Mouse (Mus musculus) erythroblast, adult 5-6 weeks (primary cell): ENCODE data around the gene Setd1b. TPM values are rescaled to one million over a fixed set of nuclear protein-coding genes. Genes with fewer than 3 reads are reported as not detected.
A peak's percentile ranks its signal among the peaks of the same experiment; 100 is the strongest.

Experiments
- ATAC-seq: replicated peaks from 2 replicates; pipeline ENCODE4 v1.8.0; 2016; ENCODE audit warnings: moderate number of reproducible peaks, mild to moderate bottlenecking, moderate TSS enrichment, inconsistent platforms; ENCODE audit not compliant: poor library complexity, low FRiP score, severe bottlenecking
- total RNA-seq, 2 experiments: library from RNA; stranded (forward) in 1 of 2; stranded (reverse) in 1 of 2; fragments of 150-400 nt in 1 of 2; fragments of 200-764, 138-1000 nt in 1 of 2; gene quantifications; 2 replicates each; pipeline versions ENCODE4 v1.2.3 to v1.2.4; 2015 to 2017; ENCODE audit warnings: low replicate concordance in 2 of 2

Setd1b gene
- total RNA-seq, 2 experiments from 2014 or later = 5.5 to 15.6 TPM

DNA sequence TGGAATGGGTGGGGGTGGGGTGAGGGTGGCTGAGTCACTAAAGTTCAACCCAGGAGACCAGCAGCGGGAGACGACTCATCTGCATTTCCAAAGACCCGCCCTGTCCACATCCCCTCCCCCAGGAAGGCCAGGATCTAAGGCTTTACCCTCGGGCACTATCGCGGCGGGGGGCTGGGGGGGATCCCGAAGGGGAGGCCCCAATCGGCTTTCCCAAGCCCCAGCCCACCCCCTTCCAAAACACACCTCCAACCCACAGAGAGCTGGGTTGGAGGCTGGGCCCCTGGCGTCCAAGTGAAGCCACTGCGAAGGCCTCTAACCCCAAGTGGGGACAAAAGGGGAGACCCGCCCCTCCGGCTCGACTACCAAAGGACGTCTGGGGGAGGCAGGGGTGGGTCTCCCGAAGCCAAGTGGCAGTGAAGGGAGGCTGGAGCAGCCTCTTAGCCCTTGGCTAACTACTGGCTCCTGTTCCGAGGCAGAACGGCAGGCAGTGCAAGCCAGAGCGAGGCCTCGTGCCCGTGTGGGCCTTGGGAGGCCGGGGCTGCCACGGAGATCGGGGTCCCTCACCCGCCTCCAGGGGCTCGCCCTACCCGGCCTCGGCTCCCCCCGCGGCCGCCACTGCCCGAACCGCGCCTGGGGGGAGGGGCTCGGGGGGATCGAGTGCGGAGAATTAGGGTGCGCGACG lies 3.6 kb upstream of the Setd1b start:
- no peak for ATAC-seq

DNA sequence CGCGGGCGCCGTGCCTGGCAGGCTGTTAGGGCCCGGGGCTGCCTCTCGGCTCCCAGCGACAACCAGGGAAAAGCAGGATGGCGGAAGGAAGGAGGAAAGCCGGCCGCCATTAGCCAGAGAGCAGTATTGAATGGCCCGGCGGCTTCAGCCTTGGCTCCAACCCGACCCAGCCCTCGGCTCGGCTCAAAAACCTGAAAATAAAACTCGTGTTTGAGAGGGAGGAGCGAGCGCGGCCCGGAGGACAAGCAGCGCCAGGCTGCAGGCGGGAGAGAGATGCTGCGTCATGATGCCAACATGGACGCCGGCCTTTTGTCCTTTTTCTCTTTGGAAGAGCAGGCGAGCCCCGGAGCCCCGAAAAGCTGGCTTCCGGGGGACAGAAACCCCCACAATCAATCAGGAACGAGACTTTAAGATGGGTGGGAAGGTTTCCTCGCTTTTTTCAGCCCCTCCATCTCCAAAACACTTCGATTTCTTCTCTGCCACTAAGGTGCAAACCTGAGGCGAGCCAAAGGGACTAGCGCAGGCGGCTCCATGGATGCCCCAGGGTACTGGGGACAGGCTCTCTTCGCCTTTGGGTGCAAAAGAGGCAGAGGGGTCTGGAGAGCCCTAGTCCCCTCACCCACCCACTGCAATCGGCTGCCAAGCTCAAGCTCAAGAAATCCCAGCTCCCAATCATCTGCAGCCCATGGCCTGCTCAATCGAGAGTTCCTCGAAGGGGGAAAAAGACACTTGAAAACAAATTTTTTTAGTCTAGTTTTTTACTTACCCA lies 2.9 kb upstream of the Setd1b start:
- ATAC-seq = peak; percentile 44

DNA sequence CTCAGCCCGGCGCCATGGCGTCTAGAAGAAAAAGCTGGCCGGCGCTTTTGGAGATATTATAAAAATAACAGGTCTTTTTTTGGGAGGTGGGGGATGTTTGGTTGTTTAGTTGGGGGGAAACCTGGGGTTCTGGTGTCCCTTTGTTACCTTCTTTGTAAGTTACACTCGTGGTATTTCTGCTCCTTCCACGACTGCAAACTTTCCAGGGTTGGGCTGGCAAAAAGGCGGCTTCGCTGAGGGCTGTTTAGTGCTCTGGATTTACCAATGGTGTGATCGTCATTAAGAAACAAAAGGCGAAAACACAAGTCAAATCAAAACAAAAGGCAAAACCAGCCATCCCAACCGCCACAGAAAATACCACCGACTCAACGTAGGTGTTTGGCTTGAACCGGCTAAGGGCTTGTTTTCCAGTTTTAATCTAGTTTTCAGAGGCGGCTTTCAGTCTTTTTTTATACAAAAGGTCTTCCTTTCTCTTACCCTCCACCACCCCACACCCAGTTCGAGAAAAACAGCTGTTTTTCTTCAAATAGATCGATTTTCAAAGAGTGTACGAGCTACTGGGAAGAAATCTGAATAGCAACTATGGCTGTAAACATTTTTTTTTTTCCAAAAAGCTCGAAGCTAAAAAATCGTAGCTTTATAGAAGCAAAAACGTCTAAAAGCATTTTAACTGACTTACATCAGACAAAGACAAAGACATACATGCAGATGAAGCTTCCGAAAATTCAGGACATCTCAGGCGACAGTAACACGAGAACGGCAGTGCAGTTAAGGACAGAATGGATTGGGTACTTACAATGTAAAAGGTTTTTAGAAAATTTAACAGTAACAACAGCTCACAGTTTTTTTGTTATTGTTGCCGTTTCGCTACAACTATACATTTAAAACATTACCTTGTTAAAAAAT lies 2.0 kb upstream of the Setd1b start:
- no peak for ATAC-seq

DNA sequence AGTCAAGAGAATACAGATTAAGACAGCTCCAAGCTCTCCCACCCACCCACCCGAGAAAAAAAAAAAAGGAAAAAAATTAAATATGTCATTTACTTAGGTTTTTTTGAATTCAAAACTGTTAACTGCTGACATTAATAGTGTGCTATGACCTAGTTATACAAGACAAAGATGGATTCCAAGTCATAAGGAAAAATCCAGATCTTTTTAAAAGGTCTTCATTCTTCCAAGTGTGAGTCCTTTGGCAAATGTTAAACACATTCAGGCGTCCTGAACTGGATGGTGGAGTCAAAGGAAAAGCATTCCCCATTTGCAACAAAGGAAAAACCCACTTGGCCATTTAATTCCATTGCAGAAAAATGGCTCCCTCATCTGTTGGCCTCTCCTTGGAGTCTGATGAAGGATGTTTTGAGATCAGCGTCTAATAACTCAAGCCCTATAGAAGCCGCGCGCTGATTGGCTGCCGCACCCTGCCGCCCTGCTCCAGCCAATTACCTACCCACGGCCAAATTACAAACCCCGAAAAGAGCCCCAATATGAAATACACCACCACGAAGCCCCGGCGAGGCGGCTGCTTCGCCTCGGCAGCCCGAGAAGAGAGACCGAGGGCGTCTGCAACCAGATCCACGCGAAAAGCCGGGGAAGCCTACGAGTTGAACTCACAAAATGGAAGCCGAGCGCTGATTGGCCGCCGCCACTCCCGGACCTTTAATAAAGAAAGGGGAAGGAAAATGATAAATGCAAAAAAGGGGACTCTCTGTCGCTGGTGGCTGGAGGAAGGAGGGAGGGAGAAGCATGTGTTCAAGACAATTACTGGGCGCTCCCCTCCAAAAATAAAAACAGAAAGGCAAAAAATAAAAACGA lies 1.1 kb upstream of the Setd1b start:
- ATAC-seq = peak; percentile 59

DNA sequence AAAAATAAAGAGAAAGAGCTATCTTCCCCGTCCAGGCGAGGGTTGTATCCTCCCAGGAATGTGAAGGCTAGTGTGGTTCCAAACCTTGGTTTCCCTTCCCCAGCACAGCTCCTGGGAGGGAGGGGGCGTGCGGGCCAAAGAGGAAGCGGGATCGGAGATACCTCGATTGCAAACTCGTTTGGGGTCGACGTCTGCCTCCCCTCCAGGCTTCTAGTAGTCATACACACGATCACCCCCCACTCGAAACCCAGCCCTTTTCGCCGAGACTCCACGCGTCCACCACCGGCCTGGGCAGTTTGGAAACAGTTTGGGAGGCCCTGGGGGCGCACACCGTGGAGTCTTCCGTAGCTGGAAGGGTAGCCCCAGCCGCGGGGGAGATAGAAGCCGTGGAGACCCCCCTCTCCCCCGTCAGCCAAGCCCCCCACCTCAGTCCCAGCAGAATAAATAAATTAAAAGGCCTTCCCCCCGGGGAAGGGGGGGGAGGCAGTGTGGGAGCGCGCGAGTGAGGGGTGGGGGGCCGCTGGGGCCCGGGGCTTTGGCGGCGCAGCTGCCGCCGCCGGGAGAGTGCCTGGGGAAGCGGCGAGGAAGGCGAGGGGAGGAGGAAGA lies 335 bp upstream of the Setd1b start:
- no peak for ATAC-seq

DNA sequence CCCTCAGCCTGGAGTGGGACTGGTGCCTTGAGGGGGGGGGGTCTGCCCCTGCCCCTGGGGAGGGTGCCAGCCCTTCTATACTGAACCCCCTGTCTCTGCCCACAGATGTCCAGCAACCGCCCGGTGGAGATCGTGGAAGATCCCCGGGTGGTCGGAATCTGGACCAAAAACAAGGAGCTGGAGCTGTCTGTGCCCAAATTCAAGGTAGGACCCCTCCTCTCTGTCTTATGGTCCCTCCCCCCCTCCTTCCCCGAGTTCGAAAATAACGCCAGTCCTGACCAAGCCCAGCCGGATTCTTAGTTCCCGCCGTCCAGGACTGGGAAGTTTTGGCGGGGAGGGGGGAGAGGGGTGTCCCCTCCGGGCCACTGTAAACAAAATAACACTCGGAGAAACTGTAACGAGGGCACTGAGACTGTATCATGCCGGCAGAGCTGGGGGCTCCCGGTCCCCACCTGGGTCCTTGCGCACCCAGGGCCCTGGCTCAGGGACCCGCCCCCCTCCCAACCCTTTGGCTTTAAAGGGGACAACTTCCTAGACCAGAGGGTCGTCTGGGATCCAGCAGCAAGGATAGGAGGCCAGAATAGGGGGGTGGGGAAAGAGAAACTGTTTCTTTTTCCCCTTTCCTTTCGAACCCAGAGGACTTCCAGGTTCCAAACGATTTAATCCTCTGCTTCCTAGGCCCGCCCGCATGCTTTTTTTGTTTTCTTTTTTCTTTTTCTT lies 1.4 kb downstream of the Setd1b start:
- no peak for ATAC-seq

DNA sequence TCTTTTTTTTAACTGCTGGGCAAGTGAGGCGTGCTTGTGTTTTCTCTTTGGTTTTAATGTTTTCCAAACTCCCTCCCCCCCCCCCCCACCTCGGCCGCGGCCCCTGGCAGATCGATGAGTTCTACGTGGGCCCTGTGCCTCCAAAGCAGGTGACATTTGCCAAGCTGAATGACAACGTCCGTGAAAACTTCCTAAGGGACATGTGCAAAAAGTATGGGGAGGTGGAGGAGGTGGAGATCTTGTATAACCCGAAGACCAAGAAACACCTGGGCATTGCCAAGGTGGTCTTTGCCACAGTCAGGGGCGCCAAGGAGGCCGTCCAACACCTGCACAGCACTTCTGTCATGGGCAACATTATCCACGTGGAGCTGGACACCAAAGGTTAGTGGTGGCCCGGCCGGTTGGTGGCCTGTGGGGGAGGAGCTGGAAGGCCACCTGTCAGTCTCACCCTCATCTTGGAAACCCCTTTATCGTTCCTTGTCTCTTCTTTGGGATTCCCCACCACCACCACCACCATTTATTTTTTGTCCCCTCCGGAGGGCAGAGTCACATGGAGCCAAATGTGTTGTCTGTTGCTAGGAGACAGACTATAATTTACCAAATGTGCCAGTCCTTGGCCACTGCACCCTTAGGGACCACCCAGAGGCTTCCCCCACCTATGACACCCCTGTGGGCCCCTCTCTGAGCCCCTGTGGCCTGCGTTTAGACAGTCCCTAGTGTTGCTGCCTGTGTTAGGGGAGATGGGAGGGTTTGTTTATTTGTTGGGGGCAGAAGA lies 2.2 kb downstream of the Setd1b start:
- no peak for ATAC-seq

DNA sequence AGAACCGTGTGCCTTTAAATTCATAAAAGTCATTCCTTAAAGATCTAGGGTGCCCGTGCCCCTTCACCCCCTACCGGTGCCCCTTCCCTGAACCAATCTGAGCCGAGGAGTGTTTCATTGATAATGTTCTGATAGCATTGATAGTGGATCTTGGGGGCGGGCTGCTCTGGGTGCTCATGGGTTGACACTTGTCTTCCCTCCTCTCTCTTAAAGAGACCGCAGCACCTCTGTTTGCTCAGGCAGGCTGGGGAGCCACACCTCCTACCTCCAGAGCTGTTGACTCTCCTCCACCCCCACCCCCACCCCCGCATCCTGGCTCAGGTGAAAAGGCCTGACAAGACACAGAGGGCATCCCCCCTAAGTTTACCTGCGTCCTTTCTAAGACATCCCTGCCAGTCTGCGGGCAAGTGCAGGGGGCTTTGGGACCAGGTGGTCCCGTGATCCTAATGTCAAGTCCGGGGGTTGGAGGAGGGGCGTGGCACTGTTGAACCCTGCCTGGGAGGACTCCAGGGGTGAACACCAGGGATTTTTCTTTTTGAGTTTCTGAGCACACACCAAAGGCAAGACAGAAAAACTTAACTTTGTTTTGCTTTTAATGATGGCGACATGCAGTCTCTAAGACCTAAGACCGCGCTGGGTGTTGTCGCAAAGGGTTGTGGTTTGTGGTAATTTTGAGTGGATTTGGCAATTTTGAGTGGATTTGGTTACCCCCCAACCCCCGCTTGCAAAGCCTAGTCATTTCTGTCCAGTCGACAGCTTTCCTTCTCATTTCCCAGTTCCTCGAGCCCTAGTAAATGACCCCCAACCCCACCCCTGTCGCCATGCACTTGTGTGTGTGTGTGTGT lies 3.0 kb downstream of the Setd1b start:
- ATAC-seq = no peak

DNA sequence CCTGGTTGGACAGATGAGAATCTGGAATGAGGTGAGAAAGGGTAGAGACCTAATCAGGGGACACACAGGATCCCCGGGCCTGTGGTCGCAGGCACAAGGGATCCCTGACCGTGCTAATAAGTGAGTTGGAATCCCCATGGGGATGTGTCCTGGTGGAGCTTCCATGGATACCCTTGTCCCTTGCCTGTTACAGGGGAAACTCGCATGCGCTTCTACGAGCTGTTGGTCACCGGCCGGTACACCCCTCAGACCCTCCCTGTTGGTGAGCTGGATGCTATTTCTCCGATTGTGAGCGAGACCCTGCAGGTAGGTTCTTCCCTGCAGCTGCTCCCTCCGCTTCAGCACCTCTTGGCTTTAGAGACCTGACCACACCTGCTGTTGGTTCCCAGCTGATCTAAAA lies 4.4 kb downstream of the Setd1b start:
- ATAC-seq = no peak

DNA sequence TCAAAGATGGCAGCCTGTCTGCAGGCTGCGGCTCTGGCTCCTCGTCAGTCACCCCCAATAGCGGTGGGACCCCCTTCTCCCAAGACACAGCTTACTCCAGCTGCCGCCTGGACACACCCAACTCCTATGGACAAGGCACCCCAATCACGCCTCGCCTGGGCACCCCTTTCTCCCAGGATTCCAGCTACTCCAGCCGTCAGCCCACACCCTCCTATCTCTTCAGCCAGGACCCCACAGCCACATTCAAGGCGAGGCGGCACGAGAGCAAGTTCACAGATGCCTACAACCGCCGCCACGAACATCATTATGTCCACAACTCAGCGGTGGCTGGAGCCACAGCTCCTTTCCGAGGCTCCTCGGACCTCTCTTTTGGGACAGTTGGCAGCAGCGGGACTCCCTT lies 5.6 kb downstream of the Setd1b start:
- ATAC-seq = no peak

DNA sequence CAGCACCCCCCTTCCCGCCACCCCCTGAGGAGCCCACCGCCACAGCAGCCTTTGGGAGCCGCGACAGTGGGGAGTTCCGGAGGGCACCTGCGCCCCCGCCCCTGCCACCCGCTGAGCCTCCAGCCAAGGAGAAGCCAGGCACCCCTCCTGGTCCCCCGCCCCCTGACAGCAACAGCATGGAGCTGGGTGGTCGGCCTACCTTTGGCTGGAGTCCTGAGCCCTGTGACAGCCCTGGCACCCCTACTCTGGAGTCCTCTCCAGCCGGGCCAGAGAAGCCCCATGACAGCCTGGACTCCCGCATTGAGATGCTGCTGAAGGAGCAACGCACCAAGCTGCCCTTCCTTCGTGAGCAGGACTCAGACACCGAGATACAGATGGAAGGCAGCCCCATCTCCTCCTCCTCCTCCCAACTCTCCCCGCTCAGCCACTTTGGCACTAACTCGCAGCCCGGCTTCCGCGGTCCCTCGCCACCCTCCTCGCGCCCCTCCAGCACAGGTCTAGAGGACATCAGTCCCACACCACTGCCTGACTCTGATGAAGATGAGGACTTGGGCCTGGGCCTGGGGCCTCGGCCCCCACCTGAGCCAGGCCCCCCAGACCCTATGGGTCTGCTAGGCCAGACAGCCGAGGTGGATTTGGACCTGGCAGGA lies 6.2 kb downstream of the Setd1b start:
- no peak for ATAC-seq

DNA sequence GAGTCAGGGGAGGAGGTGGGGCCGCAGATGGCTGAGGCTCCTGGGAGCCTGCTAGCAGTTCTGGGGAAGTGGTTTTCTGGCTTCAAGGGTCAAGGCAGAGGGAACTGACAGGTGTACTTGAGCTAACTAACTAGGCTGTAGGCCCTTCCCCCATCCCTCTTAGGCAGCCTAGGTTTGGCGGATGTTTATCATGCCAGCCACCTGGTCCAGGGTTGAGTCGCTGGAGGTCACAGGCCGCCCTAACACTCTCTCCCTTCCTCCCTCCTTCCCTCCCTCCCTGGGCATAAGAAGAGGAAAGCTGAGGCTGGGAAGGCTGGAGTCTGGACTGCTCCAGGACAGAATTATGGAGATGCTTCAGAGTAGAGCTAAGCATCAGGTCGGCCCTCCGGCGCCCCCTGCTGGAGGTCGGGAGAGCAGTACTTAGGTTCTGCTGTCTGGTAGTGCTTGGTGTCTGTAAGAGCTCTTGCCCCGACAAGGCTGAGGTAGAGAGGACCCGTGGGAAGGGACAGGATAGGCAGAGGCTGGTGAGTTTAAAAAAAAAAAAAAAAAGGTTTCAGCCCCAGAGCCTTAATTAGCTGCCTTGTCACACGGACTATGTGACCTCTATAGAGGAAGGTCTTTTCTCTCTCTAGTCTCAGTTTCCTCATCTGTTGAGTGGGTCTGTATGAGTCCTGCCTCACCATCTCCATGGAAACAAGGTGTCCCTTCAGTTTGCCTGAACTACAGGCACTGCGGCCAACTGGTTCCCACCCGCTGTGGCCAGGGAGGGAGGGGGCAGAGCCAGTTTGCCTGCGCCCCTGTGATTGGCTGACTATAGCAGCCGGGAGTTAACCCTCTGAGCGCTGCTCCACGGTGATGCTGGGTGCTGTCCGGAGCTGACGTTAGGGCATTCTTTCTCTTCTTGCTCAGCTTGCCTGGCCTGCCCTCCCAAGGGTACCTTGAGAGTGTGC lies 7.7 kb downstream of the Setd1b start:
- ATAC-seq = peak; percentile 83

DNA sequence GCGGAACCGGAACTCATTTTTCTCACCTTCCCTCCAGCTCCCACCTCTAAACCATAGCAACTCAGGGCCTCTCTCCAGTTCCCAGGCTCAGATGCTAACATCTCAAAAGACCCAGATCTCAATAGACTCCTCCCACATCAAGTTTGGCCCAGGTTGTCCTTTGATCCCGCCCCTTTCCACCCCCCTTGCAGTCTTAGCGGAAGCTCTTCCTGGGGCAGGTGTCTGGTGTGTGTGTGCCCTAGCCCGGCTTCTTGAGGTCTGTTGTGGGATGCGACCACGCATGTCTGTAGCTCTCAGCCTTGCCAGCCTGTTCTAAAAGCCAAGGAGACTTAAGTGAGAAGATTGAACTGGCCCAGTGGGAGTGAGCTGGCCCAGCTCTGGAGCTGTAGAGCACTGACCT lies 8.6 kb downstream of the Setd1b start:
- ATAC-seq = peak; percentile 34; the same call in 1 of the 2 replicates

DNA sequence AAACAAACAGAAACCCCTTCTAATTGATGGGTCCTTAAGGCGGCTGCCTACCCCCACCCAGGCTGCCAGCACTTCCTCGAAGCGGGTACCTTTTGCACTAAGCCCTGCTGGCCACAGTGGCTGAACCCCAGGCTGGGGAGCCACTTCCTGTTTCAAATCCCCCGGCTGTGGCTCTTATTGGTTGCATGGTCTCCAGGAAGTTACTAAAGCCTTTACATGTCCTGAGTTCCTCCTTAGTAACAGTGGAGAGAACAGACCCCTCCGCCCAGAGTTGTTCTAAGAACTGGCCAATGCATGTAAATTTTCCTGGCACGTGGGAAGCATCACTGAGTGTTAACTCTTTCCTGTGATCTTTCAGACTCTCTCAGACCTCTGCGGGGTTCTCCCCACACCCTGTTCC lies 9.1 kb downstream of the Setd1b start:
- no peak for ATAC-seq

DNA sequence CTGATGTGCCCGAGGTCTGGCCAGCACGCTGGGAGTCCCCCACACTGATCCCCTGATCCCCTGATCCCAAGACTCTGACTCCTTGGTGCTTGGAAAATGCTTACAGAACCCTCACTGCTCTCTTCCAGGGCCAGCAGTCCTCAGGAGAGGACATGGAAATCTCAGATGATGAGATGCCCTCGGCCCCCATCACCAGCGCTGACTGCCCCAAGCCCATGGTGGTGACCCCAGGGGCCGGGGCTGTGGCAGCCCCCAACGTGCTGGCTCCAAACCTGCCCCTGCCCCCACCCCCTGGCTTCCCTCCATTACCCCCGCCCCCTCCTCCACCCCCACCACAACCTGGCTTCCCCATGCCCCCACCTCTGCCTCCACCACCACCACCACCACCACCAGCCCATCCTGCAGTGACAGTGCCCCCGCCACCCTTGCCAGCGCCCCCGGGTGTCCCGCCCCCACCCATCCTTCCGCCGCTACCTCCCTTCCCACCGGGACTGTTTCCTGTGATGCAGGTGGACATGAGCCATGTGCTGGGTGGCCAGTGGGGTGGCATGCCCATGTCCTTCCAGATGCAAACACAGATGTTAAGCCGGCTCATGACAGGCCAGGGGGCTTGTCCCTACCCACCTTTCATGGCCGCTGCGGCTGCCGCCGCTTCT lies 9.8 kb downstream of the Setd1b start:
- ATAC-seq = no peak
